Mouse (Mus musculus) cerebellum, adult (tissue): ENCODE data around the gene Tepp.

Experiments
- ATAC-seq: cut with Nextera tagmentation; 2 replicates; pipeline ENCODE4 v1.9.2; 2017; ENCODE audit warnings: mild to moderate bottlenecking, moderate library complexity, mixed read lengths; ENCODE audit not compliant: insufficient number of reproducible peaks, low FRiP score, low TSS enrichment

Gene Tepp

GRCm38 (mm10) chr8:95360181-95361015 lies 50.0 kb downstream of the Tepp start:
- ATAC-seq: no peak

- ATAC-seq: no peak
These were observed 50.6 kb downstream of the Tepp start for GRCm38 (mm10) chr8:95361016-95361341.

DNA sequence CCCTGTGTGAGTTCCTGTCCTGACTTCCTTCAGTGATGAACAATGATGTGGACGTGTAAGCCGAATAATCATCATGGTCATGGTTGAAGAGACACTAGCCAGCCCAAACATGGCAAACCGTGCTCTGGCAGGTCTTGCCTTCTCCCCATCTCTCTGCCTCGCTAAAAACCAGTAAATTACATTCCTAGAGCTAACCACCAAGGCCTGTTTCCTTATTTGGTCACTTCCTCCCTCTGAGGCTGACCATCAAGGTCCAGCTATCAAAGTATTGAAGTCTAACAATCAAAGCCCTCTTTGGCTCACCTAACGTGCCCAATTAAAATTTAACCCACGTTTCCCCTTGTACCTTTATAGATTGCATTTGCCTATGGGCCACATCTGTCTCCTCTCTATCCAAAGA lies 51.9 kb downstream of the Tepp start:
- no peak for ATAC-seq

GRCm38 (mm10) chr8:95363849-95364248 lies 53.5 kb downstream of the Tepp start:
- ATAC-seq: no peak

DNA sequence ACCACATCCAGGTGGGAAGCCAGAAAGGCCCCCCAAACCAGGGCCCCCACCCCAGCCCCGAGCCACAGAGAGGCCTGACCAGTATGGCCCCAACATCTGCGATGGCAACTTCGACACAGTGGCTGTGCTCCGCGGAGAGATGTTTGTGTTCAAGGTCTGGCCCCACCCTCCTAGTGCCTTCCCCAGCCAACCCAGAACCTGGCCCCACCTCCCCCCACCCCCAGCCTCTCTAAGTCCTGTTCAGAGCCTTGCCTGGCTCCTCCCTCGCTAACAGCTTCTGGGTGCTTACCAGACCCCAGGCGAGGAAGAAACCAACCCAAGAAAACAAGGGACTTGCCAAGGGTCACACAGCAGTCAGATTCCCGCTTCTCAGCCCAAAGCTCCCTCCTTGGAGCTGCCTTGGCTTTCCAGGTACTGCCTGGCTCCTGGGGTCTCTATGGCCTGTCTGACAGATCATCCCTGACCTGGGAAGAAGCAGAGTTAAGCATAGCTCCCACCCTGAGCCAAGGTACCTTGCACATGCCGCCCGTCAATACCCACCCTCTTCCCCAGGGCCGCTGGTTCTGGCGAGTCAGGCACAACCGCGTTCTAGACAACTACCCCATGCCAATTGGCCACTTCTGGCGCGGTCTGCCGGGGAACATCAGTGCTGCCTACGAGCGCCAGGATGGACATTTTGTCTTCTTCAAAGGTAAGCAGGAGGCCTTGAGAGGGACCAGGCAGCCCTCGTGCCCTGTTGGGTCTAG lies 59.4 kb downstream of the Tepp start:
- ATAC-seq: no peak

- no peak for ATAC-seq
These were observed 63.1 kb downstream of the Tepp start for GRCm38 (mm10) chr8:95373389-95374002.

GRCm38 (mm10) chr8:95374429-95374828 lies 64.1 kb downstream of the Tepp start:
- ATAC-seq: no peak

DNA sequence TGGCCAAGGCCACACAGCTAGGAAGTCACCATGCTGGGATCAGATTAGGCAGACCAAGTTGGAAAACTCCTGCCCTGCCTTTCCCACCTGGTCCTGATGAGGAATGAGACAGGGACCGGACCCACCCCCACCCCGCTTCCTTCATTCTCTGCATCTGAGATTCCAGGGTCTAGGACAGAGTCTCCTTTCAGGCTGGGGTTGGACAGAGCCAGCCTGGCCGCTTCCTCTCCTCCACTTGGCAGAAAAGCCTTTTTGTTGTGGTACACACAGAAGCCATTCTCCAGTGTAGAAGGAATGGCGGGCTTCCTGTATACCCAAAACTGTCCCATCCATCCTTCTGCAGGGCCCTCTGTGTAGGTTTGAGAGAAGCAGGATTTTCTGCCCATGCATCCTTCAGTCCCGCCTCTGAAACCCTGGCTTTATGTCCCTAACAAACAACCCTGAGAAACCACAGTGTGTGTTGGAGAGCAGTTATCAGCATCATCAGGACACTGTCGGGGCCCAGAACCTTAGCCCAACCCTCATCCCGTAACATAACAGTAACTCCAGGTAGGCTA lies 65.1 kb downstream of the Tepp start:
- ATAC-seq: no peak
